Mouse (Mus musculus) cerebellum, adult 9-11 months (tissue): ENCODE results near the gene Bms1.

Experiments used
- DNase-seq: peaks from one replicate; pipeline ENCODE4 v3.0.0; 2022

Bms1 gene

GRCm38 (mm10) chr6:118365781-118366180, 53.5 kb downstream of the Bms1 start:
- DNase-seq: no peak

DNA sequence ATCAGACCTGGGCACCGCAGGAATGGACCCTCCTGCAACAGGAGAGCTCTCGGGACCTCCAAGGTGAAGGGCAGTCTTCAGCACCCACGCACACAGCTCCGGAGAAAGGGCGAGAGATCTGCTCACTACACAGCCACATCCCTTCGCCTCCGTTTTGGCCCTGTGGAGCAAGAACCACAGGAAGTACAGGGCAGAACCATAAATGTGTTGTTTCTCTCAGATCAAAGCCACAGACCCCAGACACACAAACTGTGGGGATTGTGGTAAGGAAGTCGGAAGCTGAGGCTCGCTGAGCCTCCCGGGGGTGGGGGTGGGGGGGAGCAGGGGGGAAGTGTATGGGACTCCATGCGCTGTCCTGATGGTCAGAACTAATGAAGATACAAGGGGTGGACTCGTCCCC, 68.9 kb downstream of the Bms1 start:
- DNase-seq: no peak

- DNase-seq: no peak
Measured at GRCm38 (mm10) chr6:118348186-118348585, 71.1 kb downstream of the Bms1 start.

DNA sequence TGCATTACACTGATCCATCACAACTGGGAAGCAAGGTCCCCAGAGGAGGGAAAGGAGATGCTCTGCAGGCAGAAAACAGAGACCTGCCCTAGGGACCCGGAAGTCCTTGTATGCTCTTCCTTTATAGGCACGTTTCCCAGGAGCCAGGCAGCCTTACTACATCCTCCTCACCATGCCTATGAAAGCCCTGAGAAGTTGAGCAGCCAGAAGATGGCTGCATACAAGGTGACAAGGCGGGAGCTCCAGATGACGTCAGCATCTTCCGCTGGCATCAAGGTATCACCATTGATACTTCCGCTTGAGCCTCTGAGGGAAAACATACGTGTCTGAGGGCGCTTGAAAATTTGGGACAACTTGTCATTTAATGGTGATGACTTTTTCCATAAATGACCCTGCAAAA, 72.0 kb downstream of the Bms1 start:
- DNase-seq: no peak

DNA sequence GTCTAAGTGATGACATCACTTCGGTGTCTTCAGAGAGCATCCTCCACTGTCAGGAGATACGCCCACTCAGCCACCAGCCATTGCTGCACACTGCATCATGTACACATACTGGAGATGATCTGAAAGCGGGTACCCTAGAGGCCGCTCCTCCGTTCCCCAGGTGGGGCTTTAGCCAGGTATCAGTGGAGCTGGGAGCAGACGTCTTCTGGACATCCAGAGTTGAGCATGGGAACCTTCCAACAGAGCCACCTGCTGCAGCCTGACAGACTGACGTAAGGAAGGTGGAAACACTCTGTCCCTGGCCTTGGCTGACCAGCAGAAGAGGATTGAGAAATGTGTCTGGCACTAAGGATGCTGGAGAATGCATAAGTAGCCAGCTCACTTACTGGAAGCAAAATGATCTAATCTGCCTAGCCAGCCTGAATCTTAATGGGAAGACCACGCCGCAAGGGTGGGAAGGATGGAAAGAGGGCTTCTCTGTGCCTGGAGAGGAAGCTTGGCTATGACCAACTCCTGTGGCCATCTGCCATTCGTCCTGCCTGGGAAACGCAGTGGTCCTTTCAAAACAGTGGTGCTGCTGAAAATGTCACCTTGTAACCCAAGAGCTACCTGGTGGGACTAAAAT, 77.3 kb downstream of the Bms1 start:
- no peak for DNase-seq

- DNase-seq: no peak
Measured at GRCm38 (mm10) chr6:118337660-118338059, 81.6 kb downstream of the Bms1 start.

DNA sequence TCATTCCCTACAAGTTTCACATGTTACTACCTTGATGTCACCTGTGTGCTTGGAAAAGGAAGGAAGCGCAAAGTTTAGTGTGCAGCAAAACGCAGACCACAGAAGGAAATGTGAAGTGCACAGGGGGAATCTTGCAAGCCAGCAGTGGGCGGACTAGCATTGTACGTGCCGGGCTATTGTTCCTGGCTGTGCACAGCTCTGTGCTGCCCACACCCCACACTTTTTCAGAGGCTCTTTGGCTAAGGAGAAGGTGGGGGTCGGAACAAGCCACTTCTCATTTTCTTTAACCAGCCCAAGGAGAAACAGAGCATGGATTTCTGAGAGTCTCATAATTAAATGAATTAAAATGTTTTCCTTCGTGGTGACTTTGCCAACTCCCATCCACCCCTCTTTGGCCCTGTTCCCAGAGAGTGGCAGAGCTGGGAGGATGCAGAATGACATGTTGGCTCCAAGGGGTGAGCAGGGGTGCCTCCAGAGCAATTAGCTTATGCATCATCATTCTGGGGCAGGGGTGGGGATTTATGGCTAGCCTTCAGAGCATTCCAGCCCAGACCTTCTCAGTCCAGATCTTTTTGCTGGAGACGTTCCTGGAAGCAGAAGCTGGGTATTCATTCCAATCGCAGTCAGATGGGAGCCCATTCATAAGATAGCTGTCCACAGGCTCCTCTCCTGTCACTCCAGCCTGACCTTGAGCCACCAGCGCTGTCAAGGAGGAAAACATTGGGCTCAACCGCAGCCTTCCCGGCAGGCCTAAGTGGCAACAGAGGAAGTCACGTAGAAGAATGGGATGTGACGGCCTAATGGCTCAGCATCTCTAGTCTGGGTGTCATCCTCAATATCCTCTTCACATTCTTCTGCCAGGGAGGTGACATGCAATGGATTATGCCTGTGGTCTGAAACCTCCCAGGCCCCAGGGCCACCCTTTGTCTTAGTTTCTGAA, 82.5 kb downstream of the Bms1 start:
- DNase-seq: no peak

DNA sequence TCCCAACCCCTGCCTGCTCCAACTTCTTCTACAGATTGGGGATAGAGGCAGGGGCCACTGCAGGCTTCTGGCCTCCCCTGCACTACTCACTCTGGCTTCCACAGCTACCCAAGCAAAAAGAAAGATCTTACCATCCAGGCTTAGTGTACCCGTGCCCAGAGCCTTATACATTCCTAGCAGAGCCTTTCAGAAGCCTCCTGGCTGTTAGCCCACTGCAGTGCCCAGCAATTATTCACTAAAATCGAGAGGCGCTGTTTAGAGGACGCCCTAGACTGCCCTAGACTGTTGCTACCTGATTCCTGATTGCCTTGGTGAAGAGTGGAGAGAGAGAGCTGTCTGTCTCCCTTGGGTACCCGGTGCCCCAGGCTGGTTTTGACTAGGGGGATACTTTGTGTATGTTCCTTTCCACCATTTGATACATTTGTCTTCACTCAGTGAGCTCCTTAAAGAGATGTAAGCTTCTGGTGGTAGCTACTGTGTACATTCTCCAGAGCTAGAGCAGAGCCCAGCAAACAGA, 83.3 kb downstream of the Bms1 start:
- no peak for DNase-seq

DNA sequence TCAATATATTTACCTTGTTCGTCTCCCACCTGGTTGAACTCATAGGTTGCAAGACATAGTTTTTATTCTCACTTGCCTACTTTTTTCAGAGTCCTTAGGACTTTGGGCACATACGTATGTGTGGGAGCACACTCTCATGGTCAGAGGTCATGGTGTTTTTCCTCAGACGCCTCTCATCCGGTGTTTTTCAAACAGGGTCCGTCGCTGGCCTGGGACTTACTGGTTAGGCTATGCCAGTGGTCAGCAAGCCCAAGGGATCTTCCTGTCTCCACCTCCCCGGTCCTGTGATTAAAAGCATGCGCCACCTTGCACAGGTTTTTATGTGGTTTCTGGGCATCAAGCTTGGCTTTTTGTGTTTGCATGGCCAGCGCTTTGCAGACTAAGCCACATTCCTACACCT, 85.4 kb downstream of the Bms1 start:
- DNase-seq: no peak
